Mouse (Mus musculus) thymus, postnatal 4 days (tissue): ENCODE results near the gene Ralb.

Experiments used
- DNase-seq: peaks from one replicate; pipeline ENCODE4 v3.0.0; 2021

The Ralb gene

GRCm38 (mm10) chr1:119492097-119492496 is 12.5 kb downstream of the Ralb start:
- DNase-seq, result peak; percentile 65

GRCm38 (mm10) chr1:119490765-119491164 is 13.8 kb downstream of the Ralb start:
- no peak for DNase-seq

- peak; percentile 56 for DNase-seq
These were observed 16.5 kb downstream of the Ralb start for GRCm38 (mm10) chr1:119487917-119488590.

GRCm38 (mm10) chr1:119485825-119486224 is 18.8 kb downstream of the Ralb start:
- no peak for DNase-seq

GRCm38 (mm10) chr1:119484457-119484856 is 20.1 kb downstream of the Ralb start:
- DNase-seq, result peak; percentile 65

- no peak for DNase-seq
These were observed 21.7 kb downstream of the Ralb start for GRCm38 (mm10) chr1:119482891-119483290.

GRCm38 (mm10) chr1:119481205-119481932 is 23.2 kb downstream of the Ralb start:
- peak; percentile 61 for DNase-seq

- DNase-seq, result no peak
These were observed 23.9 kb downstream of the Ralb start for GRCm38 (mm10) chr1:119480678-119481077.

- DNase-seq, result no peak
These were observed 25.0 kb downstream of the Ralb start for GRCm38 (mm10) chr1:119479641-119480040.

- peak; percentile 38 for DNase-seq
These were observed 27.7 kb downstream of the Ralb start for GRCm38 (mm10) chr1:119476905-119477353.

GRCm38 (mm10) chr1:119474671-119475070 is 29.9 kb downstream of the Ralb start:
- no peak for DNase-seq

GRCm38 (mm10) chr1:119472648-119473047 is 31.9 kb downstream of the Ralb start:
- DNase-seq, result no peak

GRCm38 (mm10) chr1:119471793-119472396 is 32.7 kb downstream of the Ralb start:
- DNase-seq, result no peak

- DNase-seq, result peak; percentile 86
These were observed 41.2 kb downstream of the Ralb start for GRCm38 (mm10) chr1:119463386-119463785.

- DNase-seq, result no peak
These were observed 44.5 kb downstream of the Ralb start for GRCm38 (mm10) chr1:119460062-119460461.

- peak; percentile 70 for DNase-seq
These were observed 46.5 kb downstream of the Ralb start for GRCm38 (mm10) chr1:119457993-119458605.

- DNase-seq, result no peak
These were observed 47.1 kb downstream of the Ralb start for GRCm38 (mm10) chr1:119457528-119457855.

GRCm38 (mm10) chr1:119456671-119457527 is 47.7 kb downstream of the Ralb start:
- DNase-seq, result no peak

GRCm38 (mm10) chr1:119453731-119454130 is 50.9 kb downstream of the Ralb start:
- DNase-seq, result no peak

GRCm38 (mm10) chr1:119451417-119451816 is 53.2 kb downstream of the Ralb start:
- no peak for DNase-seq

- DNase-seq, result no peak
These were observed 53.8 kb downstream of the Ralb start for GRCm38 (mm10) chr1:119450651-119451345.

GRCm38 (mm10) chr1:119446753-119447283 is 57.8 kb downstream of the Ralb start:
- DNase-seq, result no peak
